Mouse (Mus musculus) heart, adult 2 months (tissue): ENCODE results near the gene Acot3. TPM values are rescaled to one million over a fixed set of nuclear protein-coding genes. Genes with fewer than 3 reads are reported as not detected.
"Not testable (repeated sequence)": the region's sequence is repeated elsewhere in the genome, so short reads cannot be mapped to it uniquely, and the experiment has no call there.

Source experiments
- DNase-seq, 2 experiments: peaks; one replicate each; pipeline ENCODE4 v3.0.0; 2021
- H3K27ac ChIP-seq: fragments of 200-600 bp; 2 replicates; pipeline ENCODE4 v1.8.1; 2022
- H3K27me3 ChIP-seq: fragments of 200-500 bp; 2 replicates; pipeline ENCODE4 v1.6.1; 2012; ENCODE audit warnings: mild to moderate bottlenecking, low read length, inconsistent platforms, mixed read lengths; ENCODE audit not compliant: control insufficient read depth, insufficient read depth
- H3K36me3 ChIP-seq: fragments of 200-500 bp; 2 replicates; pipeline ENCODE4 v1.6.1; 2012; ENCODE audit warnings: low read length, inconsistent platforms; ENCODE audit not compliant: control insufficient read depth, insufficient read depth
- H3K4me1 ChIP-seq: fragments of 200-500 bp; 2 replicates; pipeline ENCODE4 v1.6.1; 2011; ENCODE audit warnings: low read length; ENCODE audit not compliant: control insufficient read depth, insufficient read depth
- H3K4me3 ChIP-seq: fragments of 200-600 bp; 2 replicates; pipeline ENCODE4 v1.8.1; 2022
- H3K79me2 ChIP-seq: fragments of 200-500 bp; replicated peaks from 2 replicates; pipeline ENCODE4 v1.6.1; 2012; ENCODE audit warnings: mild to moderate bottlenecking, inconsistent platforms, low read length, moderate library complexity, mixed read lengths; ENCODE audit not compliant: control insufficient read depth, insufficient read depth
- H3K9ac ChIP-seq: fragments of 200-500 bp; 2 replicates; pipeline ENCODE4 v1.6.1; 2012; ENCODE audit warnings: low read depth, mild to moderate bottlenecking, control low read depth, inconsistent platforms, low read length, mixed read lengths
- CTCF ChIP-seq: fragments of 200-600 bp; IDR thresholded peaks from 2 replicates; pipeline ENCODE4 v1.8.1; 2022; ENCODE audit warnings: antibody characterized with exemption, mild to moderate bottlenecking, moderate library complexity
- EP300 ChIP-seq: fragments of 200-500 bp; IDR thresholded peaks from 2 replicates; pipeline ENCODE4 v1.6.1; 2011; ENCODE audit warnings: low read depth, low read length, control low read depth; ENCODE audit not compliant: insufficient read depth
- POLR2A ChIP-seq: fragments of 200-500 bp; IDR thresholded peaks from 2 replicates; pipeline ENCODE4 v1.6.1; 2011; ENCODE audit warnings: mild to moderate bottlenecking, low read depth, low read length, control low read depth; ENCODE audit not compliant: insufficient read depth
- WGBS: fragments of 180-500 bp; shearing (Covaris S2); methylation state at CpG from one replicate; pipeline ENCODE4 v1.1.7; 2018; 5-methylcytosine and 5-hydroxymethylcytosine counted together
- intact Hi-C: fragments of 180-260 bp; cut with DNase I; formaldehyde crosslinking; loops from one replicate; pipeline ENCODE4 v1.15.1; 2025
- polyA plus RNA-seq: library from polyadenylated mRNA; depleted of rRNA; stranded (reverse); fragments of >200 nt; gene quantifications from 2 replicates; pipeline ENCODE4 v1.2.3, GENCODE M21; 2012
- total RNA-seq, 2 experiments: library from RNA; stranded (reverse); gene quantifications; 2 replicates each; pipeline ENCODE4 v1.2.3; 2021

Acot3 gene
- total and polyA plus RNA-seq, 3 experiments, result 0.57 to 0.84 (median 0.84) TPM

- 77% methylated on average over 2 of the region's 2 CpGs for WGBS
- intact Hi-C loops, result no loop called here
- no peaks in the 10 kb centered on the region for H3K36me3 ChIP-seq
- H3K79me2 ChIP-seq, result no peaks in the 10 kb centered on the region
- H3K27ac ChIP-seq, result no peak overlapping the region
- no peaks in the 10 kb centered on the region for H3K4me1 ChIP-seq
- TF ChIP-seq EP300 (no peak), POLR2A (no peak), CTCF (no peak)
- no peak overlapping the region for H3K9ac ChIP-seq
- no peak overlapping the region for H3K4me3 ChIP-seq
- DNase-seq, result no peak
- H3K27me3 ChIP-seq, result no peaks in the 10 kb centered on the region
These were observed 19.8 kb downstream of the Acot3 start for GRCm38 (mm10) chr12:84071696-84072095.

- Histone ChIP-seq H3K9ac (no peak overlapping the region), H3K4me1 (no peaks in the 10 kb centered on the region), H3K79me2 (no peaks in the 10 kb centered on the region), H3K4me3 (no peak overlapping the region), H3K27me3 (no peaks in the 10 kb centered on the region), H3K36me3 (no peaks in the 10 kb centered on the region), H3K27ac (no peak overlapping the region)
- TF ChIP-seq CTCF (no peak), EP300 (no peak), POLR2A (no peak)
- DNase-seq, result no peak
- WGBS, result 95% methylated on average over 4 of the region's 4 CpGs
- intact Hi-C loops, result no loop called here
These were observed 25.5 kb downstream of the Acot3 start for GRCm38 (mm10) chr12:84077371-84077990.

- Histone ChIP-seq H3K79me2 (no peaks in the 10 kb centered on the region), H3K9ac (no peak overlapping the region), H3K27ac (no peak overlapping the region), H3K4me1 (no peaks in the 10 kb centered on the region), H3K36me3 (no peaks in the 10 kb centered on the region), H3K27me3 (no peaks in the 10 kb centered on the region), H3K4me3 (no peak overlapping the region)
- intact Hi-C loops, result no loop called here
- WGBS, result 77% methylated on average over 2 of the region's 2 CpGs
- TF ChIP-seq EP300 (no peak), POLR2A (no peak), CTCF (no peak)
- no peak for DNase-seq
These were observed 31.9 kb downstream of the Acot3 start for GRCm38 (mm10) chr12:84083842-84084241.

DNA sequence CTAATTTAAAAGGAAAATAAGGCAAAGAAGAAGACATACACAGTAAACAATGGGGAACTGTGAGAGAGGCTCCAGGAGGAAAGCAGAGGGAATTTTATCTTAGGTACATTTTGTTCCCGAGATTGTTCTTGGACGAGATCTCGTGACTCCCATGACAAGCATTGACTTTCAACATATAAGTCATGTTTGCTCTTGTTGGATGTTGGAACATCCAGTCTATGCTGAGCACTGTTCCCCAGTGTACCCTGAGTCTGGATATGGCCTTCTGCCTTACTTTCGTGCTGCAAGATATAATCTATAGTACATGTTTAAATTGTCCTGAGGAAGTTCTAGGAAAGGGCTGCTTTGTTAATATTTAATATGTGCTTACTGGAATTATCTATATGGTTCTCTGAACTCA lies 32.6 kb downstream of the Acot3 start:
- TF ChIP-seq CTCF, result no peak
- no peak for TF ChIP-seq POLR2A
- TF ChIP-seq EP300, result no peak
- Histone ChIP-seq H3K79me2 (no peaks in the 10 kb centered on the region), H3K27me3 (no peaks in the 10 kb centered on the region), H3K4me1 (no peaks in the 10 kb centered on the region), H3K36me3 (no peaks in the 10 kb centered on the region), H3K27ac (no peak overlapping the region), H3K4me3 (no peak overlapping the region), H3K9ac (no peak overlapping the region)
- WGBS, result 38% methylated on average over 4 of the region's 4 CpGs
- DNase-seq, result no peak
- intact Hi-C loops, result no loop called here

DNA sequence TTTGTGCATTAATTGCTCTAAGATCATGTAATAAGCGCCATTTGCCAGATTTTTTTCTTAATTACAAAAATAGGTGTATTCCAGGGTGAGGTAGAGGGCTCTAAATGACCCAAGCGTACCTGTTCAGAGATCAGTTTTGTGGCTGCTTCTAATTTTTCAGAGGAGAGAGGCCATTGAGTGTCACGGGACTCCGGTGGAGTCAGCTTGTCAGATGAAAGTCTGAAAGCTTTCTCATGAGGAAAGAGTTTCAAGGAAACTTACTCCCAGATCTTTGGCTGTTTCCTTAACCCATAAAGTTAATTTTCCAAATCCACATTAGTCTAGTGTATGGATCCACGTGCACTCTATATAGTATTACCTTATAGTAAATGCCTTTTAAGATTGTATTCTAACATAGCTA lies 42.7 kb downstream of the Acot3 start:
- H3K4me1 ChIP-seq, intact Hi-C loops, H3K9ac ChIP-seq, DNase-seq, H3K4me3 ChIP-seq, H3K36me3 ChIP-seq, H3K27ac ChIP-seq, H3K79me2 ChIP-seq, H3K27me3 ChIP-seq: not testable (repeated sequence)
- WGBS, result 89% methylated on average over 5 of the region's 5 CpGs

DNA sequence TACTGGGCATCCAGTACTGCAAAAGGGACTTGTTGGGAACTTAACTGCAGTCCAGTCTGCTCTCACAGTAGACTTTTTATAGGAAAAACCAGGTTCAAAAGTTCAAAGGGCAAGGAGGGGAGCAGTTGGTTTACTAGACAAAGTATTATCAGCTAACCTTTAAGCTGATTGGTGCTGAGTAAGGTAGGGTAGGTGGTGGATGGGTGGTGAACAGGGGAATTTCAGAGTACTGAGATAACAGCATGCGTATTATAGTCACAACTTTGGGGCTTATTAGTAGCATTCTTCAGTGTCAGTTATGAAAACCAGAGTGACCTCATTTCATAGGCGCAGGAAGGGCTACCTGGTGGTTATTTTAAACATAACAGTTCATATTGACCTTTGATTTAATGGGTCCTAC lies 47.7 kb downstream of the Acot3 start:
- Histone ChIP-seq H3K4me1 (no peaks in the 10 kb centered on the region; the same call in 1 of the 2 replicates), H3K36me3 (no peaks in the 10 kb centered on the region), H3K27me3 (no peaks in the 10 kb centered on the region), H3K9ac (no peak overlapping the region), H3K79me2 (no peaks in the 10 kb centered on the region), H3K27ac (no peak overlapping the region), H3K4me3 (no peak overlapping the region)
- intact Hi-C loops, result no loop called here
- no peak for DNase-seq
- WGBS, result 99% methylated on average over 2 of the region's 2 CpGs
- no peak for TF ChIP-seq EP300
